Mouse (Mus musculus): Measurements from ENCODE around the gene Vgll3. TPM values are rescaled to one million over a fixed set of nuclear protein-coding genes. Genes with fewer than 3 reads are reported as not detected.

Vgll3 gene
- total RNA-seq (2021): 1 to 10 TPM; 6.1 to 7.5 TPM
- long read RNA-seq, partial matches to known transcripts: 3 of 4 reads
- long read RNA-seq, other reads (novel, unspliced or antisense): 0 of 4 reads

DNA sequence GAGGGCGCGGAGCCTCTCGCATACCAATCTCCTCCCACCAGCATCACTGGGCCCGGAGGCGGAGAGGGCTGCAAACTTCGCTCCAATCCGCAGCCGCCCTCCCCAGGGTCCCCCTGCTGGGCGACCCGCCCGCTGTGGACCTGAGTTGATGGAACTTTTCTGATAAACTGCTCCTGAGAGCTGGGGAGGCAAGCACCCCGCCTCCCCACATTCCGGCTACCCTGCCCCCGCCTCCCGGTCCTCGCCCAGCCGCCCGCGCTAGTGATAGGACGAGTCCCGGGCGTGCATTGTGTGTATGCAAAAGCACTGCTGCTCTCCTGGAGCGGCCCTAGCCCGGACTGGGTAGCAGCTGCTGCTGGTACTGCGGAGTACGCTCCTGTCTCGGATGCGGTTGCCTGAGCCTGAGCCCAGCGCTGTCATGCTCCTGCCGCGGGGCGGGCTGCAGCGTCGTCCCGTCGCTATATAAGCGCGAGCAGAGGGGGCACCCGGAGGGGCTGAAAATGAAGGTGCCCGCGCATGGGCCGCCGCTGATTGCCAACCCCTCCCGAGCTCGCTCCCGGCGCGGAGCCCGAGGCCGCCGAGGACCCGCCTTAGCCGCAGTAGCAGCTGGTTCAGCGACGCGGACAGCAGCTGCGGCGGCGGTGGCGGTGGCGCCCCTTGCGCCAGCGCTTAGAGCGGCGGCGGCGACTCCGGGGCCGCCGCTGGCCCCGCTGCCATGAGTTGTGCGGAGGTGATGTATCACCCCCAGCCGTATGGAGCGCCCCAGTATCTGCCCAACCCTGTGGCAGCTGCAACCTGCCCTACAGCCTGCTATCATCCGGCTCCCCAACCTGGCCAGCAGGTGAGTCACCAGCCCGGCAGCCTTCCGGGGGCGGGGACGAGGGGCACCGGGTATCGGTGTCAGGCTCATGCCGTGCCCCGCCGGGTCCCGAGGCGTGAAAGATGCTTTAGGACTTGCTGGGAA, at the start of gene Vgll3:
TSS of gene Vgll3 (plus strand) at position 340 of the 964 bp plus-strand sequence.
- DNase-seq (ENCODE audit: low spot score in 2 of 2): peak; percentile 5 to 28

DNA sequence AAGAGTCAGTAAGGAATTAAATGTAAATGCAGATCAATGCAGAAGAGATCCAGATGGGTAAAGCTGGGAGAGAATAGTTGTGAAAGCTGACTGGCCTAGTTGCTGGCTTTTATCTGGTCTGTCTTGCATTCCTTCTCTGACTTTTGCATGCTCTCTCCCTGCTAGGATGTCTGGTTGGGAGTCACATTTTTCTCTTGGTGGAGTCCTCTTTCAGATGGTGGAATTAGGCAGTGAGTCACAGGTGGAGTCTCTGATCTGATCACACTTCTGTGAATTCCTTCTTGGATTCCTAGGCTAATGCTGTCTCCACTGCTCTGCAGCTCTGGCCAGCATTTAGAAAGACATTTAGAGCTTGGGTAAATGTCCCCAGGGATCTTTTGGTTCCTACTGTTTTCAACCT, 49.1 kb upstream of the Vgll3 start:
- no peak for DNase-seq (ENCODE audit: low spot score in 2 of 2)

DNA sequence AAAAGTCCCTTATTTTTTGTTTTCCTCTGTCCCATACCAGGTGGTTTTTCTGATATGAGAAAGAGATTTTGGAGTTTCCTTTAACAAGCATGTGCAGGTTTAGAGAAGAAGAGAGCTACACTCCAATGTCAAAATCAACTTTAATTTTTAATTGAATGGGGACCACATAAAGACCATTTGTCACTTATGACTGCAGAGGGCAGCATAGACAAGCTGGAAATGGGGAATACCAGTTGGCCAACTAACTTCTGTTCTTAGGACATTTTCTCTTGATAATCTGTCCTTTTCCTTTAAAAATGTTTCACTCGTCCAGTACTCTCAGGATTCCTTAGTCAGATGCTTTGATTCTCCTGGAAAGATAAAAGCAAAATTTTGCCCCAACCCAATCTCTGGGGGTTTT, 29.1 kb upstream of the Vgll3 start:
- peak in 1 of 2 experiments; percentile 13 for DNase-seq (ENCODE audit: low spot score in 2 of 2)

GRCm38 (mm10) chr16:65816059-65816458, 1.0 kb downstream of the Vgll3 start:
- DNase-seq (ENCODE audit: low spot score in 2 of 2): no peak

GRCm38 (mm10) chr16:65818779-65819178, 3.7 kb downstream of the Vgll3 start:
- DNase-seq (ENCODE audit: low spot score in 2 of 2): no peak

DNA sequence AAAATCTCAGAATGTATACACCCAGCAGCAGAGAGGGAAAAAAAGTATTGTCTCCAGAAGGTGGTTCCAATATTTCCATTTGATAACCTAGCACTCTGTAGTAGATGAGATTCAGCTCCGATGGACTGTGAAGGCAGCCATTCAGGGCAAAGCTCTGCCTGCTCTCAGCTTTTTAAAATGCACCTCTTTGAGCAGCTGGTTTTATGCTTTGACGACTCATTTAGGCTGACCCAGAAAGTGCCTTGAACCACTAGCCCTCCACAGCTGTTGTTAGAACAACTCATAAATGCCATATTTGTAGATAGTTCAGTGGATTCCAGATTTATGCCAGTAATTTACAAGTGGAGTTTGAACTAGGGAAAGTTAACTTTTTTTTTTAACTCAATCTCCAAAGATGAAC, 5.7 kb downstream of the Vgll3 start:
- no peak for DNase-seq (ENCODE audit: low spot score in 2 of 2)

- DNase-seq (ENCODE audit: low spot score in 2 of 2): no peak
These were observed 8.7 kb downstream of the Vgll3 start for GRCm38 (mm10) chr16:65823721-65824120.

DNA sequence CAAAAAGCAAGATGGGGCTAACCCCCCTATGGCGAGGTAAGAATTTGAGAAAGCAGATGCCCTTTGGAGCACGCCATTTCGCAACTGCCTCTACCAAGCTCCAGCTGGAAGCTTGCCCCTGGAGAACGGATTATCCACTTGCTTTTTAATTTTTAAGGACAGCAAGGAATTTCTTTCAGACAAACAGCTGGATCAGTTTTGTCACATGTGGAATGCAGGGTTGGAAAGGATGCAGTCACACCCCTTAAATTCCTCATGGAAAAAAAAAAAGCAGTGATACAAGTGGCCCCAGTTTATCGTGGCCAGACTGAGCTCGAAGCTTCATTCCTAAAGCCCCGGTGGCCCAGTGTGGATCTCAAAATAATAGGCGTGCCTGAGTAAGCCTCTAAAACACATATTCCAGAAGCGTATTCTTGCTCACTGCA, 13.1 kb downstream of the Vgll3 start:
- no peak for DNase-seq (ENCODE audit: low spot score in 2 of 2)

DNA sequence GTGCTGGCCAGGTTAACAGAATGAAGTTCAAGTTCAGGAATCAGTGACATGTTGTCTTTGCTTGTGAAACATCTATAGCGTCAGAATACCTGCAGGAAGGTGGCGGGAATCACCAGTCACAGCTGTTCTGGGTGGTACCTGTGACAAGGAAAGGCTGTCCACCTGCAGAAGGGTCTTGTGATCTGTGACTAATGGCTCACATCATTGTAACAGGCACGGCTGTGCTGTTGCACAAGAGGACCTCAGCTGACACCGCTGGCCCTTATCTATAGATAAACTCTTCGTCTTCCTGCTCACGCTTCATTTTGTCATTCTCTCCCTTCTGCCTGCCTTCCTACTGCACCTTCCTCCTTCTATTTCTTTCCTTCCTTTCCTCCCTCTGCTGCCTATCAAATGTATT, 14.0 kb downstream of the Vgll3 start:
- no peak for DNase-seq (ENCODE audit: low spot score in 2 of 2)

DNA sequence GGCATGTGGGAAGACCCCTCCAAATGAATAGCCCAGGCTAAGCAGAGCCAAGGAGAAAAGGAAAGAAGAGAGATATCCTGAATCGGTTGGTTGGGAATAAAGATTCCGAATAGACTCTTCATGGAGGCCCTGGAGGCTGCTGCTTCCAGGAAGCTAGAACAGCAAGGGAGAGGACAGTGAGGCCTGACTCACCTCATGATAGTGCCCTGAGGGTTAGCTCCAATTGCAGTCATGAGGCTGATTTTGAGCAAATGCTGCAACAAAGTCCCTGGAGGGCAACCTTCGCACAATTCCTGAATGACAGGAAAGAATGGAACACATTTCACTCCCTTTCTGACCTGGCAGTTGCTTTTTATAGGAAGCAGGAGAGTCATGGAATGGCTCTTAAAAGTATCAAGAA, 19.7 kb downstream of the Vgll3 start:
- DNase-seq (ENCODE audit: low spot score in 2 of 2): no peak

DNA sequence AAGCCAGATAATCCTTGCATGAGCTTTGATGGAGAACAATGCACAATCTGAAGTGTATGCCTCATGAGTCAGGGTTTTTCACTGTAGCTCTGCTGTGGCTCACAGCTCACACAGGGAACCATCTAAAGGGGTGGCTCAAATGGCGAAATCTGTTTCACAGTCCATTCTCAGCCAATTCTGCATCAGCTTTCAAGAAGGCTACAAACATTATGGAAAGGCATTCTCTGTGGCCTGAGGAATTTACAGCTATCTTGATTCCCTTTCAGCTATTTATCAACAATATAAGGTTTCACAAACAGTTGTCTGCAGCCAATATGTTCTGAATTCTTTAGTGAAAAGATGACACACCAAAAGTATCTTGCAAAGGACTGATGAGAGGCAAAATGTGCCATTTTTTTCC, 35.1 kb downstream of the Vgll3 start:
- DNase-seq (ENCODE audit: low spot score in 2 of 2): no peak

DNA sequence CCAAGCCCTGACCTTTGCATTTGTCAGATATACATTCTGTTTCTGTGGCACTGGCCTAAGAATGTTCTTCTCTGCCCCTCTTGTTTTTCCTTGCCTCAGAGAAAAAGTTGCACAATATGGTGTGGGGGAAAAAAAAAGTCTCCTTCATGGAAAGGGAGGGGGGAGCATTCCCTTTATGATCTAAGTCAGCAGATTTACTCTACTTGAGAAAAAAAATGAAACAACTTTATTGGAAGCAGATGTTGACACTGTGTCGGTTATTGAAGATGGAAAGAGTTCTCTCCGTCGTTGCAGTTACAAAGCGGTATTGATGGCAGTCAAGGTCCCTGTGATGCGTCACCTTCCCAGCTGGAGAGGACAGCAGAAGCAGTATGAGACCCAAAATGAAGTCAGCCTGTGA, 49.4 kb downstream of the Vgll3 start:
- DNase-seq (ENCODE audit: low spot score in 2 of 2): no peak

- no peak for DNase-seq (ENCODE audit: low spot score in 2 of 2)
These were observed 52.9 kb downstream of the Vgll3 start for GRCm38 (mm10) chr16:65867927-65868326.

- no peak for DNase-seq (ENCODE audit: low spot score in 2 of 2)
These were observed 53.9 kb downstream of the Vgll3 start for GRCm38 (mm10) chr16:65868933-65869332.

DNA sequence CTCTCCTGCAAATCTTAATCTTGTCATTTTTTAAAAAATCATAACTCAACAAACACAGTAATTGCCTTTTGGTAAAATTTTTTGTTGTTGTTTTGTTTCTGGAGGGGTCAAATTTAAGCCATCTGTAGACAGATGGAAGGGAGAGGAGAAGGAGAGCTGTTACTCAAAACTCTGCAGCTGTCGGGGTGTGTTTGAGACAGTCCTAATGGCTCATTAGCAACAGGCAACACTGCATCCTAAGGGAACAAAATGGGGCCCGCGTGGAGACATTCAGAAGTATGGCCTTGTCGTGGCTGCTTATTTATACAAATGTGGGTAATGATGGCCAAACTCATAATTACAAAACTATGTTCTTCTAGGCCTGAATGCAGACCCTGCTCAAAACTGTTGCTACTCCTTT, 73.9 kb downstream of the Vgll3 start:
- DNase-seq (ENCODE audit: low spot score in 2 of 2): no peak

Measured in layer of hippocampus, adult 18-20 months (tissue).